In genomic region chr5:114024885-114025284, GRCm38 (mm10) we compare ENCODE assay signal across 11 mouse cellular contexts. TPM values are rescaled to one million over a fixed set of nuclear protein-coding genes. Genes with fewer than 3 reads are reported as not detected.
DNase-seq lines count a peak whose midpoint lies in the region; ATAC-seq and TF ChIP-seq lines count a peak whose summit lies in the region.
"Had no signal": no experiment of that assay in that cellular context is flagged by ENCODE, and none has a peak within 500 bp of the region (broad histone marks: within the 10 kb centered on the region; RNA-seq: fewer than 3 reads in every experiment).

No protein-coding gene starts in this region.

- H3K4me1 ChIP-seq in kidney, embryonic 14.5 days (ENCODE audit: control insufficient read depth, insufficient read depth, low read length), result no peaks in the 10 kb centered on the region
- H3K4me1 ChIP-seq in hindbrain, embryonic 13.5 days (replicated peaks), result peaks cover 9% of the 10 kb centered on the region
- H3K4me1 ChIP-seq in midbrain, postnatal 0 days (ENCODE audit: insufficient read depth, low read length), result no peaks in the 10 kb centered on the region

- no peak overlapping the region for H3K27ac ChIP-seq in kidney, embryonic 14.5 days (ENCODE audit: low read depth, low read length)
- H3K27ac ChIP-seq in hindbrain, embryonic 13.5 days, result no peak overlapping the region
- no peak overlapping the region for H3K27ac ChIP-seq in midbrain, postnatal 0 days (ENCODE audit: low read depth, low read length)

- H3K4me2 ChIP-seq in kidney, embryonic 14.5 days (replicated peaks; ENCODE audit: low read depth, low read length), result peak overlapping the region; percentile 6; the same call in 1 of the 2 replicates
- H3K4me2 ChIP-seq in hindbrain, embryonic 13.5 days, result peak overlapping the region; percentile 9; the same call in 1 of the 2 replicates
- peak overlapping the region; percentile 13; the same call in 1 of the 2 replicates for H3K4me2 ChIP-seq in midbrain, postnatal 0 days (ENCODE audit: low read depth, low read length, poor library complexity, severe bottlenecking)

- no peak for TF ChIP-seq CTCF in midbrain, postnatal 0 days (IDR thresholded peaks at IDR 0.05)

- H3K9ac ChIP-seq in kidney, embryonic 14.5 days (ENCODE audit: low read depth, low read length), result no peak overlapping the region
- H3K9ac ChIP-seq in hindbrain, embryonic 13.5 days, result no peak overlapping the region
- no peak overlapping the region for H3K9ac ChIP-seq in midbrain, postnatal 0 days (replicated peaks; ENCODE audit: low read length, poor library complexity, severe bottlenecking)

- H3K36me3 ChIP-seq in kidney, embryonic 14.5 days (ENCODE audit: control insufficient read depth, insufficient read depth, low read length), result no peaks in the 10 kb centered on the region
- peaks cover 28% of the 10 kb centered on the region for H3K36me3 ChIP-seq in hindbrain, embryonic 13.5 days
- H3K36me3 ChIP-seq in midbrain, postnatal 0 days (ENCODE audit: insufficient read depth, low read length), result peaks cover 7% of the 10 kb centered on the region

- ATAC-seq in kidney, embryonic 14.5 days (ENCODE audit: low FRiP score, low TSS enrichment), result 0 out of 2 replicates have a peak, but pooled peaks have one; percentile 24
- ATAC-seq in hindbrain, embryonic 13.5 days (ENCODE audit: low FRiP score), result peak; percentile 46; the same call in 1 of the 2 replicates
- peak; percentile 17; the same call in 1 of the 2 replicates for ATAC-seq in midbrain, postnatal 0 days (ENCODE audit: low FRiP score)

- H3K4me3 ChIP-seq in kidney, embryonic 14.5 days (ENCODE audit: low read length), result no peak overlapping the region
- no peak overlapping the region for H3K4me3 ChIP-seq in hindbrain, embryonic 13.5 days
- no peak overlapping the region for H3K4me3 ChIP-seq in midbrain, postnatal 0 days (ENCODE audit: low read depth, low read length)

- 9% methylated on average over 10 of the region's 10 CpGs for WGBS in kidney, embryonic 14.5 days
- WGBS in hindbrain, embryonic 13.5 days, result 10% methylated on average over 10 of the region's 10 CpGs
- 13% methylated on average over 9 of the region's 10 CpGs for WGBS in midbrain, postnatal 0 days

- DNase-seq in kidney, adult 8-10 months, result no peak
- peak; percentile 44 for DNase-seq in embryo, embryonic 11 days
- DNase-seq in midbrain, postnatal 0 days (ENCODE audit: low spot score), result no peak
- no peak for DNase-seq in heart, adult 9 months (ENCODE audit: low spot score in 2 of 2)
- no peak for DNase-seq in right cerebral cortex, adult 18-20 months
- no peak for DNase-seq in cerebellum, postnatal 25 days
- DNase-seq: cerebellum, postnatal 36 days; heart, adult 18-20 months; lung, postnatal 14 days had no signal

- no peaks in the 10 kb centered on the region for H3K9me3 ChIP-seq in kidney, embryonic 14.5 days (ENCODE audit: control insufficient read depth, low read length)
- H3K9me3 ChIP-seq in hindbrain, embryonic 13.5 days, result no peaks in the 10 kb centered on the region
- no peaks in the 10 kb centered on the region for H3K9me3 ChIP-seq in midbrain, postnatal 0 days (ENCODE audit: low read length)

- no peaks in the 10 kb centered on the region for H3K27me3 ChIP-seq in kidney, embryonic 14.5 days (ENCODE audit: control insufficient read depth, insufficient read depth, low read length)
- no peaks in the 10 kb centered on the region for H3K27me3 ChIP-seq in hindbrain, embryonic 13.5 days
- H3K27me3 ChIP-seq in midbrain, postnatal 0 days (ENCODE audit: insufficient read depth, low read length), result no peaks in the 10 kb centered on the region

RNA-seq across cellular contexts. Expression of gene Dao, which starts 21.4 kb away (rescaled TPM):
- 6.0 and 7.7 TPM in 2 replicates for polyA plus RNA-seq in kidney, embryonic 14.5 days (2014; fragmentation: Nextera tagmentation; extraction: Ambion mirVana)
- polyA plus RNA-seq in hindbrain, embryonic 13.5 days (2015; fragmentation: Nextera tagmentation; extraction: Ambion mirVana), result not detected in 2 replicates
- total RNA-seq in midbrain, postnatal 0 days (2014; rRNA removed), result not detected in 2 replicates
- 0.09 TPM in 1 of 2 replicates, not detected in the other for polyA plus RNA-seq in midbrain, postnatal 0 days (2015; fragmentation: Nextera tagmentation; extraction: Ambion mirVana)
- total RNA-seq: heart, adult 18-20 months had no signal

RNA-seq across cellular contexts. Expression of gene Ssh1, which starts 31.2 kb away (rescaled TPM):
- polyA plus RNA-seq in kidney, embryonic 14.5 days (2014; fragmentation: Nextera tagmentation; extraction: Ambion mirVana), result 18.5 and 28.2 TPM in 2 replicates
- 15.0 and 18.7 TPM in 2 replicates for polyA plus RNA-seq in hindbrain, embryonic 13.5 days (2015; fragmentation: Nextera tagmentation; extraction: Ambion mirVana)
- total RNA-seq in midbrain, postnatal 0 days (2014; rRNA removed), result 14.0 and 14.3 TPM in 2 replicates
- polyA plus RNA-seq in midbrain, postnatal 0 days (2015; fragmentation: Nextera tagmentation; extraction: Ambion mirVana), result 9.8 and 12.4 TPM in 2 replicates

RNA-seq across cellular contexts. Expression of gene Usp30, which starts 40.4 kb away (rescaled TPM):
- 9.3 and 10.7 TPM in 2 replicates for polyA plus RNA-seq in kidney, embryonic 14.5 days (2014; fragmentation: Nextera tagmentation; extraction: Ambion mirVana)
- 16.2 and 16.8 TPM in 2 replicates for polyA plus RNA-seq in hindbrain, embryonic 13.5 days (2015; fragmentation: Nextera tagmentation; extraction: Ambion mirVana)
- 45.3 and 56.3 TPM in 2 replicates for total RNA-seq in midbrain, postnatal 0 days (2014; rRNA removed)
- polyA plus RNA-seq in midbrain, postnatal 0 days (2015; fragmentation: Nextera tagmentation; extraction: Ambion mirVana), result 19.3 and 20.6 TPM in 2 replicates
